Mouse (Mus musculus) C2C12 (cell line): ENCODE measurements at regions not wholly inside any gene's neighbourhood (a gene's known extent, or its start where the extent isn't known, plus 50 kb on each side); places are given as distances from the start of the nearest gene placed in this dataset.

Source experiments
- CEBPB ChIP-seq: IDR thresholded peaks from one replicate; pipeline ENCODE4 v1.6.1; 2011; ENCODE audit warnings: low read depth, mild to moderate bottlenecking, control low read depth, moderate library complexity
- CTCF ChIP-seq: IDR thresholded peaks from one replicate; pipeline ENCODE4 v1.5.1; 2011; ENCODE audit not compliant: control insufficient read depth, insufficient read depth, insufficient read length
- FOSL1 ChIP-seq: IDR thresholded peaks from one replicate; pipeline ENCODE4 v1.8.0; 2011; ENCODE audit warnings: mild to moderate bottlenecking, low read length; ENCODE audit not compliant: poor library complexity, insufficient read depth, severe bottlenecking
- MAX ChIP-seq: IDR thresholded peaks from one replicate; pipeline ENCODE4 v1.6.1; 2011; ENCODE audit warnings: mild to moderate bottlenecking, control low read depth
- MYOD1 ChIP-seq: IDR thresholded peaks from one replicate; pipeline ENCODE4 v1.6.1; 2011; ENCODE audit warnings: low read depth; ENCODE audit not compliant: control insufficient read depth, insufficient read length
- MYOG ChIP-seq: IDR thresholded peaks from one replicate; pipeline ENCODE4 v1.6.1; 2011; ENCODE audit not compliant: control insufficient read depth, insufficient read length; ENCODE audit errors: extremely low read depth
- USF1 ChIP-seq: IDR thresholded peaks from one replicate; pipeline ENCODE4 v1.6.1; 2011; ENCODE audit warnings: low read depth, mild to moderate bottlenecking, control low read depth, moderate library complexity

DNA sequence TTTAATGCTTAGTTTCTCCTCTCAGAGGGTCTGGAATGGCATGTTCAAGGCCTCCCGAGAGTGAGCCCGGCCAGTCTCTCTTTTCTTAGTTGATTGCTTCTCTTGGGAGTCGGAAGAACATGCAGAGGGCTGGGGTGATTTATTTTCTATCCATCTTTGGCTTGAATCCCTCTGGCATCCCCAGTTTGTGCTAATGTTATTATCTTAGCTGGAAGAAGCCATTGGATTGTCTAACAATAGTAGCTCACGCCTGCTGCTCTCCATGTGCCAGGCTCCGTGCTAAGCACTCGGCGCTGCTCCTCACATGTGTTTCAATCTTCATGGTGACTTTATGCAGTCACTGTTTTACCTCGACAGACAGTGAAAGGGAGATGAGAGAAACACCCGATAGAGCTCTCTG lies 160.8 kb downstream of the Zfp706 start:
- TF ChIP-seq CTCF (no peak), MAX (no peak), MYOD1 (no peak), CEBPB (no peak), USF1 (no peak), MYOG (no peak), FOSL1 (no peak)
